Mouse (Mus musculus): Measurements from ENCODE around the gene Sec14l1. TPM values are rescaled to one million over a fixed set of nuclear protein-coding genes. Genes with fewer than 3 reads are reported as not detected.

Sec14l1 gene
- polyA plus RNA-seq, 1 experiment from 2014 or later, result 36.5 TPM

Small RNA genes within 50 kb of the gene (microRNA-seq; reads per million reads assigned to microRNA genes)
- gene Gm24323 (not detected), gene Mir6516 (0.84 reads per million)

Other genes with a start within 250 kb of the Sec14l1 start
- gene Mgat5b, start 196.3 kb upstream of the Sec14l1 start, polyA plus RNA-seq (2014; fragmentation: Nextera tagmentation; extraction: Ambion mirVana), result 0.21 and 0.23 TPM in 2 replicates
- gene Sept9, start 84.5 kb downstream of the Sec14l1 start, polyA plus RNA-seq (2014; fragmentation: Nextera tagmentation; extraction: Ambion mirVana), result 96.6 and 104 TPM in 2 replicates

Data from kidney, embryonic 14.5 days (tissue).